ENCODE assay signal across 8 mouse cellular contexts in the genomic region with DNA sequence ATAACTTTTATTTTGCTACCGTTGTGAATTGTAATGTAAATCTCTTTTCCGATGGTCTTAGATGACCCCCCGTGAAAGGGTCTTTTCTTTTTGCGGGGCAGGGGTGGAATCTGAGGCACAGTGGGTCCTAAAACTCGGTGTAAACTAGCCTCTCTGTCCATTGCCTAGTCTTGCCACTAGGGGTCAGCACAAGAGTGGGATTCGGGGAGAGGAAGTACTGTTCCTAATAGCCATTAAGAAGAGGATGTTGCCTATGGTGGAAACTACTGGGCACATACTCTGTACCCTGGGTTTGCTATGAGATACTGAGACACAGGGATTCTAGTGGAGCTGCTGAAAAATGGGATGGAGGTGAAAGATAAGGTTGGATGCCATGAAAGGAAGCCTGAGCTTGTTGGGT. TPM values are rescaled to one million over a fixed set of nuclear protein-coding genes. Genes with fewer than 3 reads are reported as not detected.
A peak's percentile ranks its signal among the peaks of the same experiment; 100 is the strongest.
DNase-seq lines count a peak whose midpoint lies in the region; ATAC-seq and TF ChIP-seq lines count a peak whose summit lies in the region.

No protein-coding gene starts in this region.

- no peaks in the 10 kb centered on the region for H3K36me3 ChIP-seq in spleen, adult 2 months (ENCODE audit: control insufficient read depth, insufficient read depth, low read length)
- no peaks in the 10 kb centered on the region for H3K36me3 ChIP-seq in liver, embryonic 14.5 days (replicated peaks; ENCODE audit: control insufficient read depth, insufficient read depth, low read depth)

- no peak for TF ChIP-seq POLR2A in spleen, adult 2 months (IDR thresholded peaks at IDR 0.05; ENCODE audit: low read depth, low read length)

- H3K4me3 ChIP-seq in spleen, adult 2 months (ENCODE audit: extremely low read depth, insufficient read depth, insufficient read length), result no peak overlapping the region
- no peak overlapping the region for H3K4me3 ChIP-seq in liver, embryonic 14.5 days (ENCODE audit: insufficient read depth in 1 of 2, low read depth in 2 of 2, low read length in 2 of 2)

- peak; percentile 3 to 15 for DNase-seq in spleen, adult 2 months (ENCODE audit: low read depth in 1 of 2, low spot score in 2 of 2)
- DNase-seq in spleen, adult 12 weeks (ENCODE audit: low spot score), result no peak
- DNase-seq in c-Kit-positive CD71-positive TER-119-negative erythroid progenitor cells, embryonic 14.5 days (ENCODE audit: low read depth), result peak; percentile 9
- peak; percentile 31 to 42 for DNase-seq in frontal cortex, postnatal 36 days (ENCODE audit: low spot score in 2 of 2)
- DNase-seq in kidney, postnatal 14 days, result peak; percentile 61
- peak; percentile 2 to 7 (median 6) for DNase-seq in liver, embryonic 14.5 days (ENCODE audit: low read depth in 3 of 3, low spot score in 3 of 3)
- peak; percentile 28 to 54 for DNase-seq in right cerebral cortex, adult 2 months (ENCODE audit: low spot score in 2 of 2)

- no peak for TF ChIP-seq EP300 in liver, embryonic 14.5 days (IDR thresholded peaks at IDR 0.05; ENCODE audit: low read depth)

- H3K27me3 ChIP-seq in spleen, adult 2 months (ENCODE audit: control insufficient read depth, insufficient read depth, low read length), result no peaks in the 10 kb centered on the region
- no peaks in the 10 kb centered on the region for H3K27me3 ChIP-seq in liver, embryonic 14.5 days (ENCODE audit: control insufficient read depth, insufficient read depth, low read length)

- H3K9me3 ChIP-seq in liver, embryonic 14.5 days (ENCODE audit: control insufficient read depth, low read length), result no peaks in the 10 kb centered on the region

- ATAC-seq in liver, embryonic 14.5 days (ENCODE audit: insufficient read depth), result no peak
- ATAC-seq in erythroid progenitor cell, adult 5-6 weeks (replicated peaks; ENCODE audit: low FRiP score, poor library complexity, severe bottlenecking), result no peak

- 34% methylated on average over 6 of the region's 6 CpGs for WGBS in spleen, adult 2 months
- WGBS in liver, embryonic 14.5 days (ENCODE audit: insufficient replicate concordance), result 16% methylated on average over 6 of the region's 6 CpGs

- peak; percentile 25; the same call in 1 of the 2 replicates for TF ChIP-seq CTCF in spleen, adult 2 months (IDR thresholded peaks at IDR 0.05; ENCODE audit: extremely low read depth, insufficient read depth, insufficient read length, insufficient replicate concordance)
- peak; percentile 68 for TF ChIP-seq CTCF in liver, embryonic 14.5 days (IDR thresholded peaks at IDR 0.05; ENCODE audit: low read depth)

- no peak overlapping the region for H3K9ac ChIP-seq in liver, embryonic 14.5 days (replicated peaks)

- no peak overlapping the region for H3K27ac ChIP-seq in spleen, adult 2 months (ENCODE audit: insufficient read depth, low read length)
- H3K27ac ChIP-seq in liver, embryonic 14.5 days, result no peak overlapping the region

- H3K4me1 ChIP-seq in spleen, adult 2 months (ENCODE audit: control insufficient read depth, insufficient read depth, insufficient read length), result no peaks in the 10 kb centered on the region
- no peaks in the 10 kb centered on the region for H3K4me1 ChIP-seq in liver, embryonic 14.5 days (replicated peaks; ENCODE audit: control insufficient read depth in 2 of 2, insufficient read depth in 2 of 2, low read length in 1 of 2)

- no peak overlapping the region for H3K4me2 ChIP-seq in liver, embryonic 14.5 days (ENCODE audit: low read depth)

RNA-seq across cellular contexts. Expression of gene Stard8, which starts 13.5 kb away (rescaled TPM):
- polyA plus RNA-seq in spleen, adult 2 months (2012; rRNA removed), result 7.2 and 7.7 TPM in 2 replicates
- 2.2 and 2.7 TPM in 2 replicates for polyA plus RNA-seq in liver, embryonic 14.5 days (2012; rRNA removed)
- 2.0 TPM in 2 replicates for polyA plus RNA-seq in liver, embryonic 14.5 days (2014; fragmentation: Nextera tagmentation; extraction: Ambion mirVana)
- 1.7 and 3.6 TPM in 2 replicates for total RNA-seq in erythroid progenitor cell, adult 5-6 weeks (2015; ENCODE audit: low replicate concordance)
- total RNA-seq in erythroid progenitor cell, adult 5-6 weeks (2017; ENCODE audit: low replicate concordance), result 2.7 and 4.2 TPM in 2 replicates

RNA-seq across cellular contexts. Expression of gene Yipf6, which starts 53.5 kb away (rescaled TPM):
- polyA plus RNA-seq in spleen, adult 2 months (2012; rRNA removed), result 7.3 and 7.5 TPM in 2 replicates
- polyA plus RNA-seq in liver, embryonic 14.5 days (2012; rRNA removed), result 5.1 and 7.6 TPM in 2 replicates
- 11.8 and 14.4 TPM in 2 replicates for polyA plus RNA-seq in liver, embryonic 14.5 days (2014; fragmentation: Nextera tagmentation; extraction: Ambion mirVana)
- total RNA-seq in erythroid progenitor cell, adult 5-6 weeks (2015; ENCODE audit: low replicate concordance), result 21.4 and 29.2 TPM in 2 replicates
- total RNA-seq in erythroid progenitor cell, adult 5-6 weeks (2017; ENCODE audit: low replicate concordance), result 26.7 and 37.7 TPM in 2 replicates
